Mouse (Mus musculus) erythroblast, embryonic 14.5 days (primary cell): ENCODE measurements around the gene Oaz1.

Experiments used
- GATA1 ChIP-seq: IDR thresholded peaks from 2 replicates; pipeline ENCODE4 v1.6.1; 2012; ENCODE audit warnings: low read length, inconsistent platforms, mixed read lengths
- TAL1 ChIP-seq: IDR thresholded peaks from 3 replicates; pipeline ENCODE4 v1.6.1; 2012; ENCODE audit warnings: low read length, inconsistent platforms, mixed read lengths

- no peak for TF ChIP-seq TAL1
- no peak for TF ChIP-seq GATA1
These were observed 30.9 kb downstream of the Oaz1 start for GRCm38 (mm10) chr10:80857386-80857785.
